Mouse (Mus musculus) small intestine, adult 2 months (tissue): ENCODE measurements around the gene Tfg.

ENCODE experiments used
- CTCF ChIP-seq: fragments of 200-500 bp; IDR thresholded peaks from 2 replicates; pipeline ENCODE4 v1.5.1; 2012; ENCODE audit warnings: low read depth, mild to moderate bottlenecking, control low read depth, inconsistent platforms, low read length, moderate library complexity, mixed read lengths; ENCODE audit not compliant: insufficient replicate concordance, insufficient read length; ENCODE audit errors: extremely low read depth
- POLR2A ChIP-seq: fragments of 200-500 bp; IDR thresholded peaks from 2 replicates; pipeline ENCODE4 v1.6.1; 2012; ENCODE audit warnings: low read depth, mild to moderate bottlenecking, control low read depth, inconsistent platforms, low read length, moderate library complexity

GRCm38 (mm10) chr16:56729060-56729459 lies 11.8 kb upstream of the Tfg start:
- TF ChIP-seq POLR2A (no peak), CTCF (no peak)
